Mouse (Mus musculus) MEL (cell line): ENCODE measurements around the gene Nfia.

Experiments
- MEF2A ChIP-seq: IDR thresholded peaks from 2 replicates; pipeline ENCODE4 v1.6.1; 2014; ENCODE audit warnings: low read depth, mild to moderate bottlenecking, inconsistent platforms, low read length, improper control_type of control experiment; ENCODE audit not compliant: poor library complexity, insufficient replicate concordance, severe bottlenecking; ENCODE audit errors: extremely low read depth
- POLR2A ChIP-seq, 2 experiments: IDR thresholded peaks; 2 replicates each; pipeline ENCODE4 v1.6.1; 2011 to 2012; ENCODE audit warnings: low read length in 2 of 2, mild to moderate bottlenecking in 2 of 2, control low read depth in 1 of 2, improper control_type of control experiment in 1 of 2, low read depth in 1 of 2, moderate library complexity in 1 of 2; ENCODE audit not compliant: control insufficient read depth in 1 of 2, insufficient read depth in 1 of 2, poor library complexity in 1 of 2
- TCF12 ChIP-seq: IDR thresholded peaks from 2 replicates; pipeline ENCODE4 v1.6.1; 2014; ENCODE audit warnings: low read depth, mild to moderate bottlenecking, inconsistent platforms, low read length, improper control_type of control experiment, moderate library complexity

DNA sequence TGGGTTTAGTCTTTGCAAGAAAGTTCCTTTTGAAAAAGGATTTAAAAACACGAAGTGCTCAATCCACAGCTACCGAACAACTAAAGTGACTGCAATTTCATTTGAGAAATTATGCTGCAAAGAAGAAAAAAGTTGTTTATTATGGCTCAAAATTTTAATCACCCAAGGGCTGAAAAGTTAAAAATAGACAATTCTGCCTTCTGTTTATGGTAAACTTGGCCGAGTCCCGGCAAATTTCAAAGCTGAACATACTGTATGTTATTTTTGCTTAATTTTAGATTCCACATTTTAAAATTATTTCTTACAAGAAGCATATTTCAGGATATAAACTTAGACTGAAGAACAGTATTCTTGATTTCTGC, 59.7 kb downstream of the Nfia start:
- TF ChIP-seq TCF12, result no peak
- TF ChIP-seq POLR2A (IDR thresholded peaks at IDR 0.05; ENCODE audit: control insufficient read depth in 1 of 2, insufficient read depth in 1 of 2, low read depth in 1 of 2, low read length in 2 of 2, poor library complexity in 1 of 2), result no peak
- TF ChIP-seq MEF2A, result no peak
